ENCODE assay signal across 22 mouse cellular contexts in the genomic region with DNA sequence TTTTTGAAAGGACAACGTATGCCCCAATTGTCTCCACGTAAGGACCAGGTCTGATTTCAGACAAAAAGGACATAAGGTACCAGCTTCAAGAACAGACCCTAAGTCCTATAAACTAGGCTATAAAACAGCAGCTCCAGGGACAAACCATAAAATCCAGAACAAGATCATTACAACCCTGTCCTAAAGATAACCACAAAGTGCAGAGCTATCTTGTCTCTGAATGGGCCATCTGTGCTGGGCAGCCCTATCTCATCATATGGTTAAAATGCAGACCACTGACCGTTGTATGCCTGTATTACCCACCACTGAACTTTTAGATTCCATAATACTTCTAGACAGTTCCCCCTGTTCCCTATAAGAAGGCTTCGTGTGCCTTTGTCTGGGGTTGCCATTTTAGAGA.
"Had no signal": no experiment of that assay in that cellular context is flagged by ENCODE, and none has a peak within 500 bp of the region (broad histone marks: within the 10 kb centered on the region; RNA-seq: fewer than 3 reads in every experiment).

No protein-coding gene starts in this region.

- H3K4me2 ChIP-seq: heart, embryonic 11.5 days; heart, embryonic 13.5 days; heart, embryonic 15.5 days; hindbrain, embryonic 13.5 days; hindbrain, embryonic 15.5 days; kidney, embryonic 15.5 days; limb, embryonic 12.5 days had no signal

- DNase-seq: gastrocnemius, postnatal 25 days; heart, adult 18-20 months; heart, postnatal 14 days; heart, postnatal 36 days; kidney, adult 11 months; kidney, adult 2 months; kidney, adult 9 months; kidney, postnatal 25 days; kidney, postnatal 4 days had no signal

- ATAC-seq: hindbrain, postnatal 0 days; intestine, embryonic 16.5 days had no signal

- H3K27ac ChIP-seq: heart, embryonic 13.5 days; heart, embryonic 15.5 days; hindbrain, embryonic 13.5 days; hindbrain, embryonic 15.5 days; hindbrain, postnatal 0 days; kidney, embryonic 15.5 days; kidney, postnatal 0 days; layer of hippocampus, adult 2 months; left cerebral cortex, adult 2 months; limb, embryonic 10.5 days; limb, embryonic 12.5 days had no signal

- H3K4me1 ChIP-seq: heart, embryonic 13.5 days; heart, embryonic 15.5 days; hindbrain, embryonic 13.5 days; hindbrain, embryonic 15.5 days; kidney, embryonic 15.5 days; limb, embryonic 10.5 days; limb, embryonic 12.5 days had no signal

- H3K36me3 ChIP-seq: heart, embryonic 13.5 days; heart, embryonic 15.5 days; hindbrain, embryonic 13.5 days; hindbrain, embryonic 15.5 days; kidney, embryonic 15.5 days; limb, embryonic 10.5 days; limb, embryonic 12.5 days had no signal

- H3K4me3 ChIP-seq: heart, embryonic 13.5 days; heart, embryonic 15.5 days; hindbrain, embryonic 13.5 days; hindbrain, embryonic 15.5 days; kidney, embryonic 15.5 days; layer of hippocampus, adult 2 months; left cerebral cortex, adult 2 months; limb, embryonic 10.5 days; limb, embryonic 12.5 days had no signal

- H3K9me3 ChIP-seq: heart, embryonic 13.5 days; heart, embryonic 15.5 days; hindbrain, embryonic 13.5 days; hindbrain, embryonic 15.5 days; kidney, embryonic 15.5 days; limb, embryonic 10.5 days; limb, embryonic 12.5 days had no signal

- H3K9ac ChIP-seq: heart, embryonic 13.5 days; heart, embryonic 15.5 days; hindbrain, embryonic 13.5 days; hindbrain, embryonic 15.5 days; kidney, embryonic 15.5 days; limb, embryonic 12.5 days had no signal

- H3K27me3 ChIP-seq: heart, embryonic 13.5 days; heart, embryonic 15.5 days; hindbrain, embryonic 13.5 days; hindbrain, embryonic 15.5 days; kidney, embryonic 15.5 days; limb, embryonic 12.5 days had no signal
